11 mouse cellular contexts compared by ENCODE assay signal in genomic region chr5:103788476-103788875, GRCm38 (mm10).
DNase-seq lines count a peak whose midpoint lies in the region; ATAC-seq lines count a peak whose summit lies in the region.
"Had no signal": no experiment of that assay in that cellular context is flagged by ENCODE, and none has a peak within 500 bp of the region (broad histone marks: within the 10 kb centered on the region; RNA-seq: fewer than 3 reads in every experiment).

No protein-coding gene starts in this region.

- peaks cover 9% of the 10 kb centered on the region; the same call in 1 of the 2 replicates for H3K4me1 ChIP-seq in lung, embryonic 16.5 days (replicated peaks; ENCODE audit: control insufficient read depth, insufficient read depth, low read length)
- peaks cover 30% of the 10 kb centered on the region for H3K4me1 ChIP-seq in heart, embryonic 10.5 days
- peaks cover 5% of the 10 kb centered on the region for H3K4me1 ChIP-seq in midbrain, embryonic 16.5 days (ENCODE audit: control insufficient read depth, insufficient read depth, low read length)

- H3K27me3 ChIP-seq in lung, embryonic 16.5 days (ENCODE audit: control insufficient read depth, insufficient read depth, low read depth, low read length): no peaks in the 10 kb centered on the region
- H3K27me3 ChIP-seq in heart, embryonic 10.5 days (ENCODE audit: insufficient read depth, poor library complexity, severe bottlenecking): no peaks in the 10 kb centered on the region; the same call in 1 of the 2 replicates
- no peaks in the 10 kb centered on the region for H3K27me3 ChIP-seq in midbrain, embryonic 16.5 days (ENCODE audit: control insufficient read depth, insufficient read depth, low read depth, low read length)

- no peaks in the 10 kb centered on the region for H3K9me3 ChIP-seq in lung, embryonic 16.5 days (ENCODE audit: control insufficient read depth, low read length)
- no peaks in the 10 kb centered on the region for H3K9me3 ChIP-seq in heart, embryonic 10.5 days
- H3K9me3 ChIP-seq in midbrain, embryonic 16.5 days (replicated peaks; ENCODE audit: control insufficient read depth, low read length, poor library complexity, severe bottlenecking): no peaks in the 10 kb centered on the region
- H3K9me3 ChIP-seq: forebrain, embryonic 12.5 days had no signal

- H3K4me3 ChIP-seq in lung, embryonic 16.5 days (ENCODE audit: low read length): no peak overlapping the region
- no peak overlapping the region for H3K4me3 ChIP-seq in heart, embryonic 10.5 days
- no peak overlapping the region for H3K4me3 ChIP-seq in midbrain, embryonic 16.5 days (ENCODE audit: low read depth, low read length)
- H3K4me3 ChIP-seq: forebrain, embryonic 12.5 days had no signal

- H3K9ac ChIP-seq in lung, embryonic 16.5 days (ENCODE audit: low read length): no peak overlapping the region
- H3K9ac ChIP-seq in midbrain, embryonic 16.5 days (ENCODE audit: low read depth, low read length): no peak overlapping the region
- H3K9ac ChIP-seq: forebrain, embryonic 12.5 days had no signal

- peak; percentile 93 for DNase-seq in heart, adult 11 months
- no peak for DNase-seq in heart, postnatal 25 days (ENCODE audit: low spot score)
- no peak for DNase-seq in lung, postnatal 4 days
- no peak for DNase-seq in heart, embryonic 10.5 days (ENCODE audit: low spot score)
- peak; percentile 76 for DNase-seq in retina, embryonic 14.5 days (ENCODE audit: low spot score)
- DNase-seq in Muller cell, postnatal 12 days (ENCODE audit: inconsistent ontology term): no peak
- DNase-seq: right cerebral cortex, postnatal 4 days had no signal

- no peak for ATAC-seq in lung, embryonic 16.5 days (ENCODE audit: low read depth)
- ATAC-seq in midbrain, embryonic 16.5 days: no peak

- H3K27ac ChIP-seq in lung, embryonic 16.5 days (ENCODE audit: low read length): peak overlapping the region; percentile 45; the same call in 1 of the 2 replicates
- peak overlapping the region; percentile 71; the same call in 1 of the 2 replicates for H3K27ac ChIP-seq in heart, embryonic 10.5 days
- no peak overlapping the region for H3K27ac ChIP-seq in midbrain, embryonic 16.5 days (ENCODE audit: low read length)
- H3K27ac ChIP-seq: forebrain, embryonic 12.5 days; macrophage had no signal

- H3K4me2 ChIP-seq in lung, embryonic 16.5 days (ENCODE audit: low read depth, low read length): no peak overlapping the region
- no peak overlapping the region for H3K4me2 ChIP-seq in midbrain, embryonic 16.5 days (ENCODE audit: low read length)
- H3K4me2 ChIP-seq: forebrain, embryonic 12.5 days had no signal

- WGBS in lung, embryonic 16.5 days: 26% methylated on average over 6 of the region's 6 CpGs
- WGBS in heart, embryonic 10.5 days: 31% methylated on average over 6 of the region's 6 CpGs
- 41% methylated on average over 6 of the region's 6 CpGs for WGBS in midbrain, embryonic 16.5 days

- intact Hi-C loops in heart, postnatal 25 days (cut with DNase I): no loop called here

- peaks cover 9% of the 10 kb centered on the region for H3K36me3 ChIP-seq in lung, embryonic 16.5 days (ENCODE audit: control insufficient read depth, insufficient read depth, low read length)
- peaks cover 29% of the 10 kb centered on the region for H3K36me3 ChIP-seq in heart, embryonic 10.5 days
- no peaks in the 10 kb centered on the region for H3K36me3 ChIP-seq in midbrain, embryonic 16.5 days (ENCODE audit: control insufficient read depth, insufficient read depth, low read length)

Comparison
In these comparisons a context has a peak if more than half of its experiments do, and no peak if none do; other contexts are left out.
1. DNase-seq: peak in heart, adult 11 months (single experiment) and retina, embryonic 14.5 days (single experiment); none in heart, postnatal 25 days (single experiment), lung, postnatal 4 days (0 of 2), heart, embryonic 10.5 days (single experiment) and Muller cell, postnatal 12 days (single experiment).